Mouse (Mus musculus) ovary, postnatal 10 days (tissue): ENCODE data around the gene Urod.
A peak's percentile ranks its signal among the peaks of the same experiment; 100 is the strongest.

Source experiments
- DNase-seq: peaks from one replicate; pipeline ENCODE4 v3.0.0; 2022; ENCODE audit warnings: low spot score

Gene Urod

DNA sequence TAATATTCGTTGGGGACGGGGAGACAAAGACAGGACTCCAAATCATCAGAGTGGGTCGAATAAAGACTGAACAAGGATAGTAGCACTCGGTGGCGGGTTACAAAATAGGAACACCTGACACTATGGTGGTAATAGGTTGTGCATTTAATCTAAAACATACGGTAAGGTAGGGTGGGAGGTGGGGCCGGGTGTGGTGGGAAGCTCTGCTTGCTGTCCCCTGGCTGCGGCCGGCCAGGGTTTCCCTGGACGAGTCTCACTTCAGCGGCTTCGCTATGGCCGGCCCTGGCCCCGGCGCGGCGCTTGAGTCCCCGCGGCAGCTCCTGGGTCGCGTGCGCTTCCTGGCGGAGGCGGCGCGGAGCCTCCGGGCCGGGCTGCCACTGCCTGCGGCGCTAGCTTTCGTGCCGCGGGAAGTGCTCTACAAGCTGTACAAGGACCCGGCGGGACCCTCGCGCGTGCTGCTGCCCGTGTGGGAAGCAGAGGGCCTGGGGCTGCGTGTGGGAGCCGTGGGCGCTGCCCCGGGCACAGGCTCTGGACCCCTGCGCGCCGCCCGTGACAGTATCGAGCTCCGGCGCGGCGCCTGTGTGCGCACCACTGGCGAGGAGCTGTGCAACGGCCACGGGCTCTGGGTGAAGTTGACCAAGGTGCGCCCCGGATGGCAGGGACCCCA lies 1.1 kb upstream of the Urod start, which contains the start of gene Hectd3:
Gene Hectd3 (plus strand): TSS at position 187 of the 667 bp plus-strand sequence.
- peak; percentile 9 for DNase-seq

DNA sequence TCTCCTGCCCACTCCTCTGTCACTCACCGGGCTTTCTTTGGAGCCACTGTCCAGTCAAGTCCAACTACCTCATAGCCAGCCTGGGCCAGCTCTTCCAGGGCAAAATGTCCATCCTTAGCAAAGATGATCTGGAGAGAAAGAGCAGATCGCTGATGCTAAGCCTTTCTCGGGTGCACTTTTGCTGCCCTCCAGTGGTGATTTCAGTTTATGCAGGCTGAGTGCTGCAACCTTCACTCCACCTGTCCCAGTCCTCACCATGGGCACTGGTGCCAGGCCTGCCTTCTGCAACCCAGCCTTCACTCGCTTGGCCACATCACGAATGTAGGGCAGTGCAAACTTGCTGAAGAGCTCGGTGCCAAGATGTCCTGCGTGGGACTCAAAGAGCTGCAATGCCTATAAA lies 2.8 kb downstream of the Urod start:
- DNase-seq, result peak; percentile 57

DNA sequence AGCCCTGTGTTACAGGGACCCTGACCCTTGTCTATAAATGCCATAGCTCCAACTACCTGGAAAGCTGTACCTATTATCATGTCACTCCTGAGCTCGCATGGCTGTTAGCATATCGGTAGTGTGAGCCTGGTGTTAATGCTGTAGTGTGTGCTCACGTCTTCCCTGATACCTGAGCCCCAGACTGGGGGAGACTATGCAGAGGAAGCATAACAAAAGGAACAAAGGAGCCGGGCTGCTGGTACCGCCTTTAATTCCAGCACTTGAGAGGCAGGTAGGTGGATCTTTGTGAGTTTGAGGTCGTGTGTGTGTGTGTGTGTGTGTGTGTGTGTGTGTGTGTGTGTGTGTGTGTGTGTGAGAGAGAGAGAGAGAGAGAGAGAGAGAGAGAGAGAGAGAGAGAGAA lies 4.5 kb downstream of the Urod start:
- DNase-seq, result no peak

DNA sequence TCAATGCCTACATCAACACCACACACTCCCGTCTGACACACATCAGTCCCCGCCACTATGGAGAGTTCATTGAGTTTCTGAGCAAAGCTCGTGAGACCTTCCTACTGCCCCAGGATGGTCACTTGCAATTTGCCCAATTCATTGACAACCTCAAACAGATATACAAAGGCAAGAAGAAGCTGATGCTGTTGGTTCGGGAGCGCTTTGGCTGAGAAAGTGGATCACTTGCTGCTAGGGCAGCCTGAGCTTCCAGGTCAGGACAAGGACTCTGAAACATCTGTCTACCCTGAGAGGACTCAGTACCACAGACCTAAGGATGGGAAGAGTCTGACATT lies 7.1 kb downstream of the Urod start:
- no peak for DNase-seq

DNA sequence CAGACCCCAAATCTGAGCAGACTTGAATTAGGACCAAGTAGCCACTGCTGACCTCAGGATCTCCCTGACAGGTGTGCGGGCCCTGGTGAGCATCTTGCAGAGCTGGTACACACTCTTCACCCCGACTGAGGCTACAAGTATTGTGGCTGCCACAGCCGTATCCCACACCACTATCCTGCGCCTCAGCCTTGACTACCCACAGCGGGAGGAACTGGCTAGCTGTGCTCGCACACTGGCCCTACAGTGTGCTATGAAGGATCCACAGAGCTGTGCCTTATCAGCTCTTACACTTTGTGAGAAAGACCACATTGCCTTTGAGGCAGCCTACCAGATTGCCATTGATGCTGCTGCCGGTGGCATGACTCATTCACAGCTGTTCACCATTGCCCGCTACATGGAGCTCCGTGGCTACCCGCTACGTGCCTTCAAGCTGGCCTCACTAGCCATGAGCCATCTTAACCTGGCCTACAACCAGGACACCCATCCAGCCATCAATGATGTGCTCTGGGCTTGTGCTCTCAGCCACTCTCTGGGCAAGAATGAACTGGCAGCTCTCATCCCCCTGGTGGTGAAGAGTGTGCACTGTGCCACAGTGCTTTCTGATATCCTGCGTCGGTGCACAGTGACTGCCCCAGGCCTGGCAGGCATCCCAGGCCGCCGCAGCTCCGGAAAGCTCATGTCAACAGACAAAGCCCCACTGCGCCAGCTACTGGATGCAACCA lies 7.7 kb downstream of the Urod start:
- DNase-seq, result peak; percentile 14

DNA sequence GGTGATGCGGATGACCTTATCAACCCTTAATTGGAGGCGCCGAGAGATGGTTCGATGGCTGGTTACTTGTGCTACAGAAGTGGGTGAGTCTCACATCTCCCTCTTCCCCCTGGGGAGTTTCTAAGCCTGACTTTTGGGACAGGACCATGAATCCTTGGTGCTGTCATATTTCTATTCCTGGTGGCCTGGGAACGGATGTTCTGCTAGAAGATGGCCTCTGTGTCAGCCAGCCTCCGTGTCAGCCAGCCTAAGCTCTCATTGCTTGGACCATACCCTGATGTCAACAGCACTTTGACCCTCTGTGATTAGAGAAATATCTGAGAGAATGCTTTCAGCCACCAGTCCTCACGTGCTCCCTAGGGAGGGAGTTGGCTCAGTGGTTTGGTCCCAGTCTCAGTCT lies 8.5 kb downstream of the Urod start:
- DNase-seq, result no peak

DNA sequence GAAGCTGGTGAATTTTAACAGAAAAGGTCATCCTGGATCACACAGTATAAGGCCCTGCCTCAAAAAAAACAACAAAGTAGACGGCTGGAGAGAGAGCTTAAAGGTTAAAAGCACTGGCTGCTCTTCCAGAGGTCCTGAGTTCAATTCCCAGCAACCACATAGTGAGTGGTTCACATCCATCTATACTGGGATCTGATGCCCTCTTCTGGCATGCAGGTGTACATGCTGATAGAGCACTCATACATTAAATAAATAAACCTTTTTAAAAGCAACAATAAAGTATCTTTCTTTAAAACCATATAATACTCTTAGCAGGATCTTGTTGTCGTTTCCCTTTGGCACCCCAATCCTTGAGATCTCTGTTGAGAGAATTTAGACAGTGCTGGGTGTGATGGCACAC lies 17.7 kb downstream of the Urod start:
- no peak for DNase-seq

DNA sequence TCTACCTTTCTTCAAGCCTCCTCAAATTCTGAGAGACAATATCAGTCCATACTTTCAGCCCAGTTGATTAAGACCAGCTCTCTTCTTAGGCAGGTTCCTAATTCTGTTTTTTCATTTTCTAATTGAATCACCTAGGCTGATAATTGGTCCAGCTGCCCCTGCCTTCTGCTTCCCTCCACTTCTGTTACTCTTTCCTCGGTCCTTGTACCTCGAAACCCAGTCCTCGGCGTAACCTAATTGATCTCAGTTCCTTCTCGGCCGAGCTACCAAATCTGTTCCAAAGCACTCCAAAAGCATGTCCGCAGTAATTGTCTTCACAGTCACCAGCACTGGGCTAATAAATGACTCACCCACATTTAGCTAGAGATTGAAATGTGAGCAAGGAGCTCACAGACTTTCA lies 39.3 kb downstream of the Urod start:
- no peak for DNase-seq

DNA sequence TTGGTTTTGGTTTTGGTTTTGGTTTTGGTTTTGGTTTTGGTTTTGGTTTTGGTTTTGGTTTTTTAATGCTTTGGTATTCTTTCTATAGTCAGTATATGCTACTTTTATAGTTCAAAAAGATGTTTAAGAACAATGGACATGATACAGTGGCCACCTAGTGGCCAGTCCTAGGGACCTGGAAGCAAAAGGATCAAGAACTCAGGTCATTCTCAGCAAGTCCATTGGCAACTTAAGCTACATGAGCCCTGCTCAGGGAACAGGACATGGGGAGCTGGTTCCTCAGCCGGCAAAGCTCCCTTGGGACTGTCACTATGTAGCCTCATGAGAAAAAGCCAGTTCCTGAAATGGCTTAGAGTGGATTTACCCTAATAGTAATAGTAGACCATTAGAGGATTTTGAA lies 42.6 kb downstream of the Urod start:
- no peak for DNase-seq

DNA sequence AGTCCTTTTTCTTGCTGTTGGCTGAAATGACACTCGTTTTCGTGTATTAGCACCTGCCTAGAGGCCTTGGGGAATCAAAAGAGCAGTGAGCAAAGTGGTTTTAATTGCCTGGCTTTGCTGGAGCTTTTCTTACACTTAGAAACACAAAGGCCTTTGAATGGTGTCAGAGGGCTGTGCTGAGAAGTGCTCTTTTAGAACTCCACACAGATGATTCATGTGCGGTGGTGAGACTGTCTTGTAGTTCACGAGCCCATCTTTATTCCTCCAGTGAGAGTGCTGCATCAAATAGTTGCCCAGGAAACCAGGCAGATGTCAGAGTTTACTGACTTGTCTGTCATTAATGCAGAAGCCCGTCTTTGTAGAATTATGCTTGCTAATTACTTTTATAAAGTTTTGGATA lies 50.2 kb downstream of the Urod start:
- DNase-seq, result no peak

DNA sequence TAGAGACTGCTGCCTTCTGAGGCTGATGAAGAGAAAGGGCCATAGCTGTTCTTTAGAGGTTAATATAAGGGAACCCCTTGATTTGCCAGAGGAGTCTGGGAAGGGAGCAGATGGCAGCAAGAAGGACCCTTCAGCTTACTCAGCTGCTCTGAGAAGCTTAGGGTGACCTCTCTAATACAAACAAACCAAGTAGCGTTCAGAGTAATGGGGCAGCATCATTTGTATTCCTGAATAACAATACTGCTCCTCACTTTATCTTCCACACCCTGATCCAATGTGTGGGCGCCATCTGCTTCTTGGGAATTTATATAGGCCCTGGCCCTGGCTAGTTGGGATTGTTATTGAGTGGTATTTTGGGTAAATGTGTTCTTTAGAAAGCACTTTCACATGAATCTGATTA lies 51.5 kb downstream of the Urod start:
- no peak for DNase-seq
